Mouse (Mus musculus) intestine, embryonic 14.5 days (tissue): Measurements from ENCODE around the gene Hap1. TPM values are rescaled to one million over a fixed set of nuclear protein-coding genes. Genes with fewer than 3 reads are reported as not detected.

Source experiments
- ATAC-seq: fragments of 200-750 bp; cut with Nextera tagmentation; replicated peaks from 2 replicates; pipeline ENCODE4 v1.8.0; 2017; ENCODE audit warnings: low read depth, moderate number of reproducible peaks, moderate TSS enrichment, moderate library complexity; ENCODE audit not compliant: low FRiP score, low TSS enrichment
- DNase-seq: peaks from one replicate; pipeline ENCODE4 v3.0.0-alpha.2; 2018; ENCODE audit warnings: low spot score
- H3K27ac ChIP-seq: fragments of 300-500 bp; sonication (generic); 2 replicates; pipeline ENCODE4 v1.5.1; 2014; ENCODE audit warnings: low read depth, mild to moderate bottlenecking, control low read depth
- H3K27me3 ChIP-seq: fragments of 300-500 bp; sonication (generic); replicated peaks from 2 replicates; pipeline ENCODE4 v1.6.1; 2014; ENCODE audit warnings: low read length, control low read depth; ENCODE audit not compliant: control insufficient read depth, insufficient read depth
- H3K36me3 ChIP-seq: fragments of 300-500 bp; sonication (generic); 2 replicates; pipeline ENCODE4 v1.6.1; 2014; ENCODE audit warnings: low read length, control low read depth; ENCODE audit not compliant: control insufficient read depth, insufficient read depth
- H3K4me1 ChIP-seq: fragments of 300-500 bp; sonication (generic); replicated peaks from 2 replicates; pipeline ENCODE4 v1.6.1; 2014; ENCODE audit warnings: low read length, control low read depth, mixed read lengths; ENCODE audit not compliant: control insufficient read depth, insufficient read depth
- H3K4me2 ChIP-seq: fragments of 300-500 bp; sonication (generic); 2 replicates; pipeline ENCODE4 v1.6.1; 2014; ENCODE audit warnings: low read length
- H3K4me3 ChIP-seq: fragments of 300-500 bp; sonication (generic); 2 replicates; pipeline ENCODE4 v1.5.1; 2014; ENCODE audit warnings: low read depth, low read length, control low read depth, mixed read lengths
- H3K9ac ChIP-seq: fragments of 300-500 bp; sonication (generic); 2 replicates; pipeline ENCODE4 v1.6.1; 2014; ENCODE audit warnings: mild to moderate bottlenecking, low read length
- H3K9me3 ChIP-seq: fragments of 300-500 bp; sonication (generic); 2 replicates; pipeline ENCODE4 v1.6.1; 2016; ENCODE audit warnings: low read length, control low read depth; ENCODE audit not compliant: control insufficient read depth
- WGBS: fragments of 180-500 bp; shearing (Covaris S2); extraction: QIAGEN DNeasy Blood & Tissue Kit; methylation state at CpG from one replicate; pipeline ENCODE4 v1.1.7; 2014; 5-methylcytosine and 5-hydroxymethylcytosine counted together
- polyA plus RNA-seq: library from polyadenylated mRNA; unstranded; fragments of >200 nt; fragmentation: Nextera tagmentation; extraction: Ambion mirVana; gene quantifications from 2 replicates; pipeline ENCODE4 v1.2.1, GENCODE M21; 2014

Hap1 gene
- polyA plus RNA-seq, 1 experiment from 2014 or later, result 11.1 TPM

- ATAC-seq, result no peak
- Histone ChIP-seq H3K9me3 (no peaks in the 10 kb centered on the region), H3K4me2 (no peak overlapping the region), H3K9ac (no peak overlapping the region), H3K27ac (no peak overlapping the region), H3K4me1 (0 out of 2 replicates have a peak, but pooled peaks cover 4% of the 10 kb centered on the region), H3K4me3 (no peak overlapping the region), H3K36me3 (no peaks in the 10 kb centered on the region), H3K27me3 (no peaks in the 10 kb centered on the region)
- WGBS, result 86% methylated on average over 5 of the region's 5 CpGs
- DNase-seq, result no peak
Measured at GRCm38 (mm10) chr11:100307900-100308299, 48.0 kb downstream of the Hap1 start.

DNA sequence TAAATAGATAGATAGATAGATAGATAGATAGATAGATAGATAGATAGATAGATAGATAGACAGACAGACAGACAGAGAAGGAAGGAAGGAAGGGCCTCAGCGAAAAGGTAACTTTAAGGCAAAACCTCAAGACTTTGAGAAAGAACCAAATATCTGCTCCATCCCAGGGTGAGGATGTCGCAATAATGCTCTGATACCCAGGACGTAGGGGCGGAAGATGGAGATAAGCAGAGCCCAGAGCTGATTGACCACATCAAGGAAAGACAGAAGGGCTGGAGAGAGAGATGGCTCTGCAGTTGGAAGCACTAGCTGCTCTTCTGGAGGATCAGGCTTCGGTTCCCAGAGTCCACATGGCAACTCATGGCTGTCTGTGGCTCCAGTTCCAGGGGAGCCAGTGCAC, 54.6 kb downstream of the Hap1 start:
- Histone ChIP-seq H3K4me3 (no peak overlapping the region), H3K9me3 (no peaks in the 10 kb centered on the region), H3K27me3 (no peaks in the 10 kb centered on the region), H3K4me2 (no peak overlapping the region), H3K27ac (no peak overlapping the region), H3K36me3 (no peaks in the 10 kb centered on the region), H3K4me1 (no peaks in the 10 kb centered on the region), H3K9ac (no peak overlapping the region)
- DNase-seq (no peak), ATAC-seq (no peak)
- 86% methylated on average over 5 of the region's 5 CpGs for WGBS

DNA sequence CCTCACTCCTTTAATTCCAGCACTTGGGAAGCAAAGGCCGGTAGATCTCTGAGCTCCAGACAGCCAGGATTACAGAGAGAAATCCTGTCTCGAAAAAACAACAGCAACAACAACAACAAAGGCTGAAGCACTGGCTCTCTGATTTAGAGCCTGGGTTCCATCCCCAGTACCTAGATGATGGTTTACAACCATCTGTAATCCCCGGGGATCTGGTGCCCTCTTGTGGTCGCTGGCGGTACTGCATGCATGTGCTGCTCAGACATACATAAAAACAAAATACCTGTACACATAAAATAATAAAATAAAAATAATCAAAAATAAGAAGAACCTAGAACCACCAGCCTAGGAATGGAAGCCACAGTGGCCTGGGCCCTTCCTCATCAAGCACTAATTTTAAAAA, 55.6 kb downstream of the Hap1 start:
- H3K9ac ChIP-seq, result no peak overlapping the region
- no peak overlapping the region for H3K4me3 ChIP-seq
- H3K4me2 ChIP-seq, result no peak overlapping the region
- no peaks in the 10 kb centered on the region for H3K36me3 ChIP-seq
- no peaks in the 10 kb centered on the region for H3K4me1 ChIP-seq
- no peaks in the 10 kb centered on the region for H3K27me3 ChIP-seq
- ATAC-seq (no peak), DNase-seq (peak; percentile 96)
- H3K27ac ChIP-seq, result no peak overlapping the region
- H3K9me3 ChIP-seq, result no peaks in the 10 kb centered on the region
- WGBS, result 14% methylated on average over 5 of the region's 5 CpGs

GRCm38 (mm10) chr11:100298274-100299036, 57.5 kb downstream of the Hap1 start:
- Histone ChIP-seq H3K4me3 (no peak overlapping the region), H3K36me3 (no peaks in the 10 kb centered on the region), H3K4me2 (peak overlapping the region; percentile 27; the same call in 1 of the 2 replicates), H3K27me3 (no peaks in the 10 kb centered on the region), H3K9me3 (no peaks in the 10 kb centered on the region), H3K27ac (no peak overlapping the region), H3K4me1 (no peaks in the 10 kb centered on the region), H3K9ac (no peak overlapping the region)
- DNase-seq (peak; percentile 97), ATAC-seq (no peak)
- 19% methylated on average over 18 of the region's 18 CpGs for WGBS

DNA sequence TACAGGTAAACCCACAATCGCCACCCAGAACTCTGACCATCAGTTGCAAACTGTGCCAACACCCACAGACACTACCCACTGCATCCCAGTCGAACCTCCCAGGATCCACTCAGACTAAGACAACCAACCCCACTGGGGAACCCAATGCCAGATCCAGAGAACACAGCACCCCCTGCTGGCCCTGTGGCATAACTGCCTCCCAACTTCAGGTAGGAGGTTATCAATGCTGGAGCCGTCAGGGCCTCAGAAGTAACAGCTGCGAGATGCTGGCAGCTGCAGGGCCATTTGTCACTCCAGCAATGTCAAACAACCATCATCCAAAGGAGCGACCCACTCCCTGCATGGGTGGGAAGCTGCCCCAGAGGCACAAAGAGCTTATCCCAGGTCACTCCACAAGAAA, 58.1 kb downstream of the Hap1 start:
- Histone ChIP-seq H3K9me3 (no peaks in the 10 kb centered on the region), H3K27ac (no peak overlapping the region), H3K9ac (no peak overlapping the region), H3K27me3 (no peaks in the 10 kb centered on the region), H3K4me3 (no peak overlapping the region), H3K4me1 (no peaks in the 10 kb centered on the region), H3K4me2 (peak overlapping the region; percentile 27; the same call in 1 of the 2 replicates), H3K36me3 (no peaks in the 10 kb centered on the region)
- ATAC-seq (no peak), DNase-seq (peak; percentile 57)
- WGBS, result 31% methylated on average over 5 of the region's 5 CpGs

Other genes with a start within 250 kb of the Hap1 start
- gene Krt13, start 234.6 kb downstream of the Hap1 start, polyA plus RNA-seq, result 0.11 TPM in 1 of 2 replicates, not detected in the other
- 1.3 TPM in 2 replicates for gene Krt15, start 220.2 kb downstream of the Hap1 start, polyA plus RNA-seq
- 359 and 374 TPM in 2 replicates for gene Krt19, start 207.5 kb downstream of the Hap1 start, polyA plus RNA-seq
- gene Krt9, start 162.9 kb downstream of the Hap1 start, polyA plus RNA-seq, result not detected in 2 replicates
- 5.7 and 6.0 TPM in 2 replicates for gene Krt14, start 148.6 kb downstream of the Hap1 start, polyA plus RNA-seq
- not detected in 2 replicates for gene Krt16, start 107.2 kb downstream of the Hap1 start, polyA plus RNA-seq
- gene Krt17, start 95.1 kb downstream of the Hap1 start, polyA plus RNA-seq, result 8.7 and 9.9 TPM in 2 replicates
- gene Krt42, start 86.3 kb downstream of the Hap1 start, polyA plus RNA-seq, result not detected in 2 replicates
- 1,995 and 2,009 TPM in 2 replicates for gene Eif1, start 36.2 kb downstream of the Hap1 start, polyA plus RNA-seq
- gene Gast, start 21.7 kb downstream of the Hap1 start, polyA plus RNA-seq, result 3.2 TPM in 1 of 2 replicates, not detected in the other
- gene Jup, start 41.6 kb upstream of the Hap1 start, polyA plus RNA-seq, result 93.4 and 106 TPM in 2 replicates
- 54.8 and 55.3 TPM in 2 replicates for gene P3h4, start 58.7 kb upstream of the Hap1 start, polyA plus RNA-seq
- gene Fkbp10, start 59.6 kb upstream of the Hap1 start, polyA plus RNA-seq, result 86.2 and 89.7 TPM in 2 replicates
- gene Nt5c3b, start 85.7 kb upstream of the Hap1 start, polyA plus RNA-seq, result 117 and 126 TPM in 2 replicates
- gene Klhl10, start 85.8 kb upstream of the Hap1 start, polyA plus RNA-seq, result 0.23 and 0.61 TPM in 2 replicates
- gene Klhl11, start 116.6 kb upstream of the Hap1 start, polyA plus RNA-seq, result 8.3 and 9.6 TPM in 2 replicates
- gene Acly, start 171.9 kb upstream of the Hap1 start, polyA plus RNA-seq, result 164 and 177 TPM in 2 replicates
- 0.46 and 0.69 TPM in 2 replicates for gene Ttc25, start 189.5 kb upstream of the Hap1 start, polyA plus RNA-seq
- 34.7 and 39.2 TPM in 2 replicates for gene Cnp, start 218.8 kb upstream of the Hap1 start, polyA plus RNA-seq